Mouse (Mus musculus) heart, postnatal 0 days (tissue): ENCODE measurements around the gene Slc24a3.

Experiments
- CTCF ChIP-seq: IDR thresholded peaks from 2 replicates; pipeline ENCODE4 v1.5.1; 2016; ENCODE audit warnings: antibody characterized with exemption, control low read depth, low read depth
- EP300 ChIP-seq: IDR thresholded peaks from 2 replicates; pipeline ENCODE4 v1.6.1; 2016; ENCODE audit warnings: antibody characterized with exemption, low read depth

GRCm38 (mm10) chr2:145620709-145621108 is 453.2 kb downstream of the Slc24a3 start:
- no peak for TF ChIP-seq CTCF
- no peak for TF ChIP-seq EP300
